Mouse (Mus musculus) small intestine, adult 2 months (tissue): Measurements from ENCODE around the gene Actl6b. TPM values are rescaled to one million over a fixed set of nuclear protein-coding genes. Genes with fewer than 3 reads are reported as not detected.

Experiments used
- H3K27ac ChIP-seq: fragments of 200-500 bp; 2 replicates; pipeline ENCODE4 v1.5.1; 2012; ENCODE audit warnings: low read depth, low read length, control low read depth, inconsistent platforms; ENCODE audit not compliant: insufficient read depth
- H3K27me3 ChIP-seq: fragments of 200-500 bp; 2 replicates; pipeline ENCODE4 v1.6.1; 2012; ENCODE audit warnings: mild to moderate bottlenecking, moderate library complexity, low read length, inconsistent platforms; ENCODE audit not compliant: control insufficient read depth, insufficient read depth
- H3K36me3 ChIP-seq: fragments of 200-500 bp; 2 replicates; pipeline ENCODE4 v1.6.1; 2012; ENCODE audit warnings: mild to moderate bottlenecking, low read length, control low read depth, inconsistent platforms; ENCODE audit not compliant: control insufficient read depth, insufficient read depth
- H3K4me1 ChIP-seq: fragments of 200-500 bp; 2 replicates; pipeline ENCODE4 v1.6.1; 2012; ENCODE audit warnings: low read length, inconsistent platforms, mixed read lengths; ENCODE audit not compliant: control insufficient read depth, insufficient read depth, insufficient read length
- H3K4me3 ChIP-seq: fragments of 200-500 bp; 2 replicates; pipeline ENCODE4 v1.5.1; 2012; ENCODE audit warnings: low read depth, mild to moderate bottlenecking, control low read depth, inconsistent platforms, low read length, moderate library complexity
- CTCF ChIP-seq: fragments of 200-500 bp; IDR thresholded peaks from 2 replicates; pipeline ENCODE4 v1.5.1; 2012; ENCODE audit warnings: low read depth, mild to moderate bottlenecking, control low read depth, inconsistent platforms, low read length, moderate library complexity, mixed read lengths; ENCODE audit not compliant: insufficient replicate concordance, insufficient read length; ENCODE audit errors: extremely low read depth
- POLR2A ChIP-seq: fragments of 200-500 bp; IDR thresholded peaks from 2 replicates; pipeline ENCODE4 v1.6.1; 2012; ENCODE audit warnings: low read depth, mild to moderate bottlenecking, control low read depth, inconsistent platforms, low read length, moderate library complexity
- WGBS: fragments of 180-500 bp; shearing (Covaris S2); methylation state at CpG from one replicate; pipeline ENCODE4 v1.1.7; 2018; 5-methylcytosine and 5-hydroxymethylcytosine counted together
- polyA plus RNA-seq: library from polyadenylated mRNA; depleted of rRNA; stranded (reverse); fragments of >200 nt; gene quantifications from 2 replicates; pipeline ENCODE4 v1.2.3, GENCODE M21; 2012

Gene Actl6b
- polyA plus RNA-seq, 1 experiment: 1.0 TPM

- Histone ChIP-seq H3K27ac (no peak overlapping the region), H3K4me3 (no peak overlapping the region), H3K4me1 (no peaks in the 10 kb centered on the region), H3K36me3 (no peaks in the 10 kb centered on the region), H3K27me3 (peaks cover 11% of the 10 kb centered on the region; the same call in 1 of the 2 replicates)
- 70% methylated on average over 6 of the region's 6 CpGs for WGBS
- TF ChIP-seq POLR2A (no peak), CTCF (no peak)
Observed at GRCm38 (mm10) chr5:137580246-137580645, 26.9 kb downstream of the Actl6b start.

GRCm38 (mm10) chr5:137582702-137583101, 29.4 kb downstream of the Actl6b start:
- H3K4me3 ChIP-seq: no peak overlapping the region
- WGBS: 45% methylated on average over 8 of the region's 8 CpGs
- no peaks in the 10 kb centered on the region for H3K36me3 ChIP-seq
- peaks cover 11% of the 10 kb centered on the region; the same call in 1 of the 2 replicates for H3K27me3 ChIP-seq
- no peak overlapping the region for H3K27ac ChIP-seq
- TF ChIP-seq CTCF (no peak), POLR2A (no peak)
- H3K4me1 ChIP-seq: no peaks in the 10 kb centered on the region

GRCm38 (mm10) chr5:137583670-137584169, 30.4 kb downstream of the Actl6b start:
- Histone ChIP-seq H3K27ac (no peak overlapping the region), H3K4me3 (peak overlapping the region; percentile 37), H3K36me3 (no peaks in the 10 kb centered on the region), H3K4me1 (no peaks in the 10 kb centered on the region), H3K27me3 (peaks cover 11% of the 10 kb centered on the region; the same call in 1 of the 2 replicates)
- TF ChIP-seq CTCF (no peak), POLR2A (no peak)
- 17% methylated on average over 27 of the region's 27 CpGs for WGBS

GRCm38 (mm10) chr5:137584976-137585375, 31.7 kb downstream of the Actl6b start:
- Histone ChIP-seq H3K36me3 (no peaks in the 10 kb centered on the region), H3K27me3 (peaks cover 11% of the 10 kb centered on the region; the same call in 1 of the 2 replicates), H3K27ac (no peak overlapping the region), H3K4me3 (no peak overlapping the region), H3K4me1 (no peaks in the 10 kb centered on the region)
- peak; percentile 77; the same call in 1 of the 2 replicates for TF ChIP-seq CTCF
- no peak for TF ChIP-seq POLR2A
- WGBS: 19% methylated on average over 8 of the region's 8 CpGs

- Histone ChIP-seq H3K27me3 (no peaks in the 10 kb centered on the region), H3K27ac (no peak overlapping the region), H3K4me1 (no peaks in the 10 kb centered on the region), H3K4me3 (no peak overlapping the region), H3K36me3 (no peaks in the 10 kb centered on the region)
- no peak for TF ChIP-seq CTCF
- no peak for TF ChIP-seq POLR2A
- 70% methylated on average over 5 of the region's 5 CpGs for WGBS
Observed at GRCm38 (mm10) chr5:137590507-137590906, 37.2 kb downstream of the Actl6b start.

- TF ChIP-seq POLR2A: no peak
- TF ChIP-seq CTCF: no peak
- H3K27me3 ChIP-seq: no peaks in the 10 kb centered on the region
- no peak overlapping the region for H3K27ac ChIP-seq
- no peak overlapping the region for H3K4me3 ChIP-seq
- no peaks in the 10 kb centered on the region for H3K36me3 ChIP-seq
- H3K4me1 ChIP-seq: peaks cover 8% of the 10 kb centered on the region
- WGBS: 84% methylated on average over 7 of the region's 7 CpGs
Observed at GRCm38 (mm10) chr5:137595921-137596320, 42.6 kb downstream of the Actl6b start.

GRCm38 (mm10) chr5:137596601-137597261, 43.4 kb downstream of the Actl6b start:
- H3K27me3 ChIP-seq: no peaks in the 10 kb centered on the region
- TF ChIP-seq POLR2A (no peak), CTCF (no peak)
- peaks cover 8% of the 10 kb centered on the region for H3K4me1 ChIP-seq
- peak overlapping the region; percentile 21 for H3K4me3 ChIP-seq
- H3K36me3 ChIP-seq: no peaks in the 10 kb centered on the region
- 69% methylated on average over 28 of the region's 30 CpGs for WGBS
- no peak overlapping the region for H3K27ac ChIP-seq
